Mouse (Mus musculus) lung, postnatal 14 days (tissue): ENCODE measurements around the gene Srm.

Experiments
- DNase-seq: peaks from one replicate; pipeline ENCODE4 v3.0.0; 2021

The Srm gene

DNA sequence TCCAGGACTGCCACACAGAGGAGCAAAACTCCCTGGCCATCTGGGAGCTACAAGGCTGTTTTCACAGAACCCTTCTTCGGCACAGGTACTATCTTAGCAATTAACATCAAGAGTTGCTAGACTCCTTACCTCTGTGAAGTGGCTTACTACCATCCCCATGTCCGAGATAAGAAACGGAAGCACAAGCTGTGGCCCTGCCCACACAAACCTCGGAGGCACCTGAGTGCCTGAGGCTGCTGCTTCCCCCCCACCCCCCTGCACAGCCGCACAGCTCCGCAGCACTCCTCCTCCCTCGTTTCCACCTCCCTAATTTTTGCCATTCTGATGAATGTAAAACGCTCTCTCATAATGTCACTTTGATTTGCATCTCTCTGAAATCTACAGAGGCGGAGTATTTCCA, 47.0 kb downstream of the Srm start:
- no peak for DNase-seq

DNA sequence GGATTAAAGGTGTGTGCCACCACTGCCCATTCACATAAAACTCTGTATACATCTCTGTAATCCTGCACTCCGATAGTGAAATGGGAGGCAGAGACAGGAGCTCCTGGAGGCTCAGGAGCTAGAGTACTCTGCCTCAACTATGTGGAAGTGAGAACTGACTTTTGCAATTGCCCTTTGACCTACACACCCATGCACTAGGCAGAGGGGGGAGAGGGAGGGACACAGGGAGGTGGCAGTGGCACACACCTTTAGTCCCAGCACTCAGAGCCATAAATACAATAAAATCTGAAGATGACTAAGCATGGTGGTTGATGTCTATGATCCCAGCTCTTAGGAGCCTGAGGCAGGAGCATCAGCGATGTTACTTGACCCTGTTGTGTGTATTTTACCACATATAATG, 48.2 kb downstream of the Srm start:
- DNase-seq: no peak

DNA sequence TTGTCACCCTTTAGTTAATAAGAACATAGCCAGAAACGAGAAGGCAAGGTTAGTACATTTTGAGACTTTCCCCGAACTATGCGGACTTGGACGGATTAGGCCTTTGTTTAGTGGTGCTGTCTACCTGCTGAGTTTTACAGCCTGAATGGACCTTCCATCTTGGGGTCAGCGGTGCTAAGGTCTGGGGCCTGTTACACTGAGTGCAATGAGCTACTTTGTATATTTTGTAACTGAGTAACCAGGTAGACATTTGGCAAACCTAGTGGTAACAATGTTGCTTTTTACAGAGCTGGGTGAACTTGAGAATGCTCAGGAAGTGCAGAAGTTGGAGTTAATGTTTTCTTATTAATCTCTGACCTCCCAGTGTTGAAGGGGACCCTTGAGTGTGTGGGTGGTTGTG, 49.8 kb downstream of the Srm start:
- DNase-seq: no peak

DNA sequence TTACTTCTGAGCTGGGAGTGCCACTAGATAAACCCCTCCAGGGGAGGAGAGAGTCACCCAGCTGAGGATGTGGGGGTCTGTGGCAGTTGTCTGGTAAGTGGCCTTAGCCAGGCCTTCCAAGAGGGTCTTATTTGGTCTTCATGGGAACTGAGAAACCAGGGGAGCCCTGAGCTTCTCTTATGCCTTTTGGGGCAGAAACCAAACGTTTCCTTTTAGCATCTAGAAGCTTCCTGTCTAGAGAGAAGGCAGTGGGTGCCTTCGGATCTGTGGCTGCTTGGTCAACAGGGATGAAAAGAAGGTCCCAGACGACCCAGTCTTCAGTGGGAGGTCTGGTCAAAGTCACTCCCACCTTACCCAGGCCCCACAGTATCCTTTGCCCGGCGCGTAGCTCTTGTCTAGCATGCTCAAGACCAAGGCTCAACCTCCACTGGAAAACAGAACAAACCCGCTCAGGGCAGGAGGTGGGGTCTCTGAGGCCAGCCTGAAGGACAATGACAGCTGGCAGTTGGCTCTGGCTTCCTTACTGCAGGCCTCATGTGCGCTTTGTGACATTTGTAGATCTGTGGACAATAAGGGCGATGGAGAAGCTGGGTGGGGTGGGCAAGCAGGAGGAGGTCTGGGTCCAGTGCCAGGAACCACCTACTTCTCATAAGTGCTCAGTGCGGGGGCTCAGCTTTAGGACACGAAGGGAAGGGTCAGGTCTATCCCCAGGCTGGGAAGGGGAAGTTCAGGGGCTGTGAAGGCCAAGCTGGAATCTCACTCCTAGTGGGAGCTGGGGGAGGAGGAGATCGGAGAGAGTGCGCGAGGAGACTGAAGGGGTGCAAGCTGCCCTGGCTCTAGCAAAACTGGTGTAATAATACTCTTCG, 52.2 kb downstream of the Srm start, which contains the start of gene Gm572:
Gene Gm572 (plus strand): TSS at position 27 of the 866 bp plus-strand sequence.
- DNase-seq: no peak

DNA sequence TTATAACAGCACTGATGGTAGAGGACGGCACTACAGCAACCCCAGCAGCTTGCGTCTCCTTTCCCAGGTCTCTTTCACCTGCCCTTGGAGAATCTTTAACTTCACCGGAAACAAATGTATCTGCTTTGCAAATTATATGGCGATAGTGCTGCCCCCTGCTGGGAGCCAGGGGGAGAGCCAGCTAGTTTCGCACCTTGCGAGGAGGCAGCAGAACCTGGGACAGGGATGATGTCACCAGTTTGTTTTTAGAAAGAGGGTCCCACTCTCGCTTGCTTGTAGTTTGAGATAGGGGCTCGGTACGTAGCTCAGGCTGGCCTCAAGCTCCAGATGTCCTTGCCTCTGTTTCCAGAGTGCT, 52.8 kb downstream of the Srm start:
- DNase-seq: peak; percentile 78
